Mouse (Mus musculus): ENCODE data around the gene Cdkn2d. TPM values are rescaled to one million over a fixed set of nuclear protein-coding genes. Genes with fewer than 3 reads are reported as not detected.

Gene Cdkn2d
- polyA plus RNA-seq, 1 experiment from 2014 or later, result 28.0 TPM

DNA sequence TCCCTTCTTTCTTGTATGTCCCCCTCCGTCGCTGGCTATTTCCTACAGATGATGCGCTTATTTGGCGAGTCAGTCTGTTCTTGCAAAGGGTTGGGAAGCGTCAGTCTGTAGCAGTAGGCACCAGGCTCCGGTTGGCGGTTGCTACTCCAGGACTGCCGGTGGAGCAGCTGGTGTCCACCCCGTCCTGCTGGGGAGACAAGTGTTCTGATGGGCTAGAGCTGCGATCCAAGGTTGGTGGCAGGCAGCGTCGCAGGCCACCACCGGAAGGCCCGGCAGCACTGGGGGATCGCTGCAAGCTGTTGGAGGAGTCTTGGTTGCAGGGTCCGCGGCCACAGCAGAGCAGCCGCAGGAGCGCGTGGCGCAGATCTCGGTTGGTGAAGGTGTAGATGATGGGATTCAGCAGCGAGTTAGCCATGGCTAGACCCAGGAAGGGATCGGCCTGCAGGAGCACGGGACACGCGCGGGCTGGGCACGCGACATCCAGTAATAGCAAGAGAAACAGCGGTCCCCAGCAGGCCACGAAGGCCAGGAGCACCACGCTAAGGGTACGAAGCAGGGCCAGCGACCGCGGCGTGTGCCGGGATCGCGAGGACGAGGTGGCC, 47.3 kb downstream of the Cdkn2d start:
- peak overlapping the region; percentile 70 for H3K4me2 ChIP-seq (replicated peaks; ENCODE audit: low read depth)
- no peaks in the 10 kb centered on the region for H3K36me3 ChIP-seq (ENCODE audit: control insufficient read depth, insufficient read depth, low read length)
- ATAC-seq (ENCODE audit: low FRiP score, low TSS enrichment) (no peak), DNase-seq (ENCODE audit: low spot score) (no peak)
- 19% methylated on average over 42 of the region's 42 CpGs for WGBS
- peaks cover 5% of the 10 kb centered on the region for H3K27me3 ChIP-seq (ENCODE audit: control insufficient read depth, insufficient read depth, low read length)
- H3K9me3 ChIP-seq (ENCODE audit: control insufficient read depth, low read length), result no peaks in the 10 kb centered on the region
- no peak overlapping the region for H3K27ac ChIP-seq (replicated peaks)
- no peak overlapping the region for H3K9ac ChIP-seq (ENCODE audit: low read length)
- TF ChIP-seq EP300 (optimal IDR thresholded peaks at IDR 0.05) (no peak), CTCF (IDR thresholded peaks at IDR 0.05; ENCODE audit: low read depth) (no peak)
- H3K4me1 ChIP-seq (replicated peaks; ENCODE audit: control insufficient read depth, insufficient read depth), result no peaks in the 10 kb centered on the region; the same call in 1 of the 2 replicates
- peak overlapping the region; percentile 36 for H3K4me3 ChIP-seq (ENCODE audit: low read depth, low read length)

DNA sequence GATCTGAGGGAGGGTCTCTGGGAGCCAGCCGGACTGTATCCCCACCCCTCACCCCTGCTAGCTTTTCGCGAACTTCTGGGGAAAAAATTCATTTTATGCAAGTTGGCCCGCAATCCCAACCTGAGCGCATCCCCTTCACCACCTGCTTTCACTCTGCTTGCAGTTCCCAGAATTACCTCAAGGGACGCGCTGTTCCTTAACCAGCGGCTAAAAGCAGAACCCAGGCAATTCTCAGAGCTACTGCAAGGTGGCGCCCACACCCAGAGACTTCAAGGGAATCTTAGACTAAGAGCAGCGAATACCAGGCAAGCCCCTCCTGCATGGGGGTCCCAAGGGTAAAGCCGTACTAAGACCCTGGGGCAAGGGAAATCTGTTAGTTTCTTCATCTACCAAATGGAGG, 49.9 kb downstream of the Cdkn2d start:
- Histone ChIP-seq H3K36me3 (ENCODE audit: control insufficient read depth, insufficient read depth, low read length) (no peaks in the 10 kb centered on the region), H3K4me1 (replicated peaks; ENCODE audit: control insufficient read depth, insufficient read depth) (peaks cover 9% of the 10 kb centered on the region), H3K9me3 (ENCODE audit: control insufficient read depth, low read length) (no peaks in the 10 kb centered on the region), H3K4me2 (replicated peaks; ENCODE audit: low read depth) (no peak overlapping the region), H3K27ac (replicated peaks) (no peak overlapping the region), H3K4me3 (ENCODE audit: low read depth, low read length) (no peak overlapping the region), H3K9ac (ENCODE audit: low read length) (no peak overlapping the region), H3K27me3 (ENCODE audit: control insufficient read depth, insufficient read depth, low read length) (peaks cover 3% of the 10 kb centered on the region; the same call in 1 of the 2 replicates)
- 8% methylated on average over 11 of the region's 11 CpGs for WGBS
- DNase-seq (ENCODE audit: low spot score) (peak; percentile 90), ATAC-seq (ENCODE audit: low FRiP score, low TSS enrichment) (no peak)
- TF ChIP-seq CTCF (IDR thresholded peaks at IDR 0.05; ENCODE audit: low read depth), result peak; percentile 99
- TF ChIP-seq EP300 (optimal IDR thresholded peaks at IDR 0.05), result no peak

DNA sequence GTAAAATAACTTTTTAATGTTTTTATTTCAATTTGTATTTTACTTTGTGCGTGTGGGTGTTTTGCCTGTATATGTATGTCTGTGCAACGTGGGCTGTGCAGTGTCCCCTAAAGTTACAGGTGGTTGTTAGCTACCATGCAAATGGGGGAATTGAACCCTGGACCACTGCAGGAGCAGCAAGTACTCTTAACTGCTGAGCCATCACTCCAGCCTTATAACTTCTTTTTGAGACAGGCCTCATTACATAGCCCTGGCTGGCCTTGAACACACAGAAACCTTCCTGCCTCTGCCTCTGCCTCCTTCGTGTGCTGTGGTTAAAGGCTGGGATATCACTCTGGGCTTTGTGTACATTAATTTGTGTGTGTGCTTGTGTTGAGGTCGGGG, 51.8 kb downstream of the Cdkn2d start:
- H3K4me3 ChIP-seq (ENCODE audit: low read depth, low read length), result peak overlapping the region; percentile 87
- H3K4me2 ChIP-seq (replicated peaks; ENCODE audit: low read depth), result peak overlapping the region; percentile 62
- ATAC-seq (ENCODE audit: low FRiP score, low TSS enrichment) (no peak), DNase-seq (ENCODE audit: low spot score) (no peak)
- no peaks in the 10 kb centered on the region for H3K9me3 ChIP-seq (ENCODE audit: control insufficient read depth, low read length)
- peak overlapping the region; percentile 97 for H3K27ac ChIP-seq (replicated peaks)
- TF ChIP-seq CTCF (IDR thresholded peaks at IDR 0.05; ENCODE audit: low read depth), result no peak
- no peak for TF ChIP-seq EP300 (optimal IDR thresholded peaks at IDR 0.05)
- peaks cover 3% of the 10 kb centered on the region; the same call in 1 of the 2 replicates for H3K36me3 ChIP-seq (ENCODE audit: control insufficient read depth, insufficient read depth, low read length)
- 25% methylated on average over 4 of the region's 4 CpGs for WGBS
- H3K27me3 ChIP-seq (ENCODE audit: control insufficient read depth, insufficient read depth, low read length), result peaks cover 3% of the 10 kb centered on the region; the same call in 1 of the 2 replicates
- H3K4me1 ChIP-seq (replicated peaks; ENCODE audit: control insufficient read depth, insufficient read depth), result peaks cover 9% of the 10 kb centered on the region
- H3K9ac ChIP-seq (ENCODE audit: low read length), result peak overlapping the region; percentile 96

DNA sequence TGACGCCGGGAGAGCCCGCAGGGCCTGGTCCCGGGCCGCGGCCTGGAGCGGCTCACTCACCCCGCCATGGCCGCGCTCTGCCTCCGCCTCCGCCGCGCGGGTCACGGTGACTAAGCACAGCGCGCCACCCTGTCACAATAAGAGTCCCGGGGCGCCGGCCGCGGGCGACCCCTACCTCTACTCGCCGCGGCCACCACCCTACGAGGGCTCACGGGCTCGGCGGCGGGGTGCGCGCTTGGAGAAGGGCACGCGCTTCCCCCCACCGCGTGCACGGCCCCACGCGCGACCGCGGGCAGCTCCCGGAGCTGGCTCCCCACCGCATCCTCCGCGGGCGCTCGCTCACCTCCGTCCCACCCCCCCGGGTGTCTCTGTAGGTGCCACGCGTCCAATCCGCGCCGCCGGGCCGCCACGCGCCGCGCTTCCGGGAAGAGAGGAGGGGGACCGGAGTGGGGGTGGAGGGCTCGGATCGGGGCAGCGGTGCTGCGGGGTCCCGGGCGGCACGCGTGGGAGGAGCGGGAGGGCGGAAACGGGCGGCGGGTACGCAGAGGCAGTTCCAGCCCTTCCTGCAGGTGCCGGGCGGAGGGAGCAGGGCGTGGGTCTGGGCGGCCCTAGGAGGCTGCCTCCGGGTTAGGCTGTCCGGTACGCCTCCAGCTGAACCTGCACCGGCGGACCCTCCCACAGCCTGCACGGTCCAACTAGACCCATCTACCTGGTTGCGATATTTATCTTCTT, 52.3 kb downstream of the Cdkn2d start, which contains the start of gene Keap1:
Gene Keap1 (minus strand): TSS at position 629 of the 732 bp plus-strand sequence.
- peak; percentile 89 for ATAC-seq (ENCODE audit: low FRiP score, low TSS enrichment)
- DNase-seq (ENCODE audit: low spot score), result peak; percentile 85
- no peak for TF ChIP-seq EP300 (optimal IDR thresholded peaks at IDR 0.05)
- peak; percentile 12; the same call in 1 of the 2 replicates for TF ChIP-seq CTCF (IDR thresholded peaks at IDR 0.05; ENCODE audit: low read depth)
- H3K36me3 ChIP-seq (ENCODE audit: control insufficient read depth, insufficient read depth, low read length), result peaks cover 3% of the 10 kb centered on the region
- peak within 1 kb of the TSS; percentile 87 for H3K4me3 ChIP-seq (ENCODE audit: low read depth, low read length)
- H3K4me1 ChIP-seq (replicated peaks; ENCODE audit: control insufficient read depth, insufficient read depth), result peaks cover 9% of the 10 kb centered on the region
- under 1% methylated on average over 60 of the region's 90 CpGs for WGBS
- H3K27ac ChIP-seq (replicated peaks), result peak within 1 kb of the TSS; percentile 97
- peak within 1 kb of the TSS; percentile 62 for H3K4me2 ChIP-seq (replicated peaks; ENCODE audit: low read depth)
- H3K9me3 ChIP-seq (ENCODE audit: control insufficient read depth, low read length), result no peaks in the 10 kb centered on the region
- H3K27me3 ChIP-seq (ENCODE audit: control insufficient read depth, insufficient read depth, low read length), result 0 out of 2 replicates have a peak, but pooled peaks cover 1% of the 10 kb centered on the region
- peak within 1 kb of the TSS; percentile 96 for H3K9ac ChIP-seq (ENCODE audit: low read length)

Other genes starting within 250 kb of the Cdkn2d start
- gene Zglp1, start 224.3 kb downstream of the Cdkn2d start, polyA plus RNA-seq (2015; fragmentation: Nextera tagmentation; extraction: Ambion mirVana), result not detected in 2 replicates
- gene Gm49373, start 218.3 kb downstream of the Cdkn2d start, polyA plus RNA-seq (2015; fragmentation: Nextera tagmentation; extraction: Ambion mirVana), result 0.11 and 0.24 TPM in 2 replicates
- 39.4 and 42.3 TPM in 2 replicates for gene Fdx1l, start 217.8 kb downstream of the Cdkn2d start, polyA plus RNA-seq (2015; fragmentation: Nextera tagmentation; extraction: Ambion mirVana)
- 0.28 and 0.86 TPM in 2 replicates for gene Gm38431, start 199.4 kb downstream of the Cdkn2d start, polyA plus RNA-seq (2015; fragmentation: Nextera tagmentation; extraction: Ambion mirVana)
- 15.0 and 18.3 TPM in 2 replicates for gene Raver1, start 199.4 kb downstream of the Cdkn2d start, polyA plus RNA-seq (2015; fragmentation: Nextera tagmentation; extraction: Ambion mirVana)
- 6.8 and 7.1 TPM in 2 replicates for gene Tyk2, start 160.2 kb downstream of the Cdkn2d start, polyA plus RNA-seq (2015; fragmentation: Nextera tagmentation; extraction: Ambion mirVana)
- 161 TPM in 2 replicates for gene Cdc37, start 141.4 kb downstream of the Cdkn2d start, polyA plus RNA-seq (2015; fragmentation: Nextera tagmentation; extraction: Ambion mirVana)
- gene Pde4a, start 125.7 kb downstream of the Cdkn2d start, polyA plus RNA-seq (2015; fragmentation: Nextera tagmentation; extraction: Ambion mirVana), result 2.5 and 3.0 TPM in 2 replicates
- 37.2 and 40.8 TPM in 2 replicates for gene Keap1, start 52.0 kb downstream of the Cdkn2d start, polyA plus RNA-seq (2015; fragmentation: Nextera tagmentation; extraction: Ambion mirVana)
- gene S1pr5, start 43.0 kb downstream of the Cdkn2d start, polyA plus RNA-seq (2015; fragmentation: Nextera tagmentation; extraction: Ambion mirVana), result 4.7 and 5.0 TPM in 2 replicates
- 38.6 and 41.7 TPM in 2 replicates for gene Atg4d, start 26.1 kb downstream of the Cdkn2d start, polyA plus RNA-seq (2015; fragmentation: Nextera tagmentation; extraction: Ambion mirVana)
- gene Kri1, start 3.4 kb downstream of the Cdkn2d start, polyA plus RNA-seq (2015; fragmentation: Nextera tagmentation; extraction: Ambion mirVana), result 6.7 and 7.9 TPM in 2 replicates
- gene Ap1m2, start 20.9 kb upstream of the Cdkn2d start, polyA plus RNA-seq (2015; fragmentation: Nextera tagmentation; extraction: Ambion mirVana), result 84.9 and 90.6 TPM in 2 replicates
- gene Slc44a2, start 29.3 kb upstream of the Cdkn2d start, polyA plus RNA-seq (2015; fragmentation: Nextera tagmentation; extraction: Ambion mirVana), result 55.2 and 62.6 TPM in 2 replicates
- gene Ilf3, start 76.5 kb upstream of the Cdkn2d start, polyA plus RNA-seq (2015; fragmentation: Nextera tagmentation; extraction: Ambion mirVana), result 41.4 and 45.2 TPM in 2 replicates
- 27.9 and 30.8 TPM in 2 replicates for gene Qtrt1, start 120.4 kb upstream of the Cdkn2d start, polyA plus RNA-seq (2015; fragmentation: Nextera tagmentation; extraction: Ambion mirVana)
- 76.0 and 78.4 TPM in 2 replicates for gene Dnm2, start 133.5 kb upstream of the Cdkn2d start, polyA plus RNA-seq (2015; fragmentation: Nextera tagmentation; extraction: Ambion mirVana)
- 40.7 and 41.0 TPM in 2 replicates for gene Tmed1, start 218.8 kb upstream of the Cdkn2d start, polyA plus RNA-seq (2015; fragmentation: Nextera tagmentation; extraction: Ambion mirVana)
- gene AB124611, start 234.8 kb upstream of the Cdkn2d start, polyA plus RNA-seq (2015; fragmentation: Nextera tagmentation; extraction: Ambion mirVana), result 1.8 and 2.0 TPM in 2 replicates